Mouse (Mus musculus): ENCODE data around the gene Prl7a1. TPM values are rescaled to one million over a fixed set of nuclear protein-coding genes. Genes with fewer than 3 reads are reported as not detected.

The Prl7a1 gene
- total RNA-seq (2022), result not detected

DNA sequence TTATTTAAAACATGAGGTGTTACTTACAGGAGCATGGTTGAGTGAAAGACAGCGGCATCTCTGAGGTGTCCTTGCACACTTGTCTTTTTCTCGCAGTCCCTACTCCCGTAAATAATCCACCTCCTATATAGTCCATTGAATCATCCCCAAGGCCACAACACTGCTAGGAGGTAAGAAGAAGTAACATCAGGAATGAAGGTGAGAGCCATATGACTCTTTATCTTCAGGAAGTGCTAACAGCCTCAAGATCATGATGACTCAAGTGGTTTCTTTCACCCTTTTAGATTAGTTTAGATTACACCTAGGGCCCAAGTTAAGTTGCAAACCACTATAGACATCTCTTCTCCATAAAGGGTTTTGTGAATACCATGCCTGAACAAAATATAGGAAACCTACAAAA is at the start of gene Prl7a1:
Gene Prl7a1 (minus strand): TSS at position 101 of the 400 bp plus-strand sequence.
- no peak for DNase-seq (ENCODE audit: low spot score in 2 of 2)

DNA sequence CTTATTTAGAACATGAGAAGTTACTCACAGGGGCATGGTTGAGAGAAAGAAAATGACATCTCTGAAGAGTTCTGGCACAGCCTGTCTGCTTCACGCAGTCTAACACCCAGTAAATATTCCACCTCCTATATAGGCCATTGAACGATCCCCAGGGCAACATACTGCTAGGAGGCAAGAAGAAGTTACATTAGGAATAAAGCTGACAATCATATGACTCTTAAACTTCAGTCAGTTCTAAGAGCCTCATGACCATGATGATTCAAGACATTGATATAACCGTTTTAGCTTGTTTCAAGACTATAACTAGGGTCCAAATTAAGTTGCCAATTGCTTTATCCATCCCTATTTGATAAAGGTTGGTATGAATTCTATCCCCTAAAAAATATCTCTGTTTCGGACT is 25.6 kb upstream of the Prl7a1 start, which contains the start of gene Prl7a2:
Gene Prl7a2 (minus strand): TSS at position 101 of the 400 bp plus-strand sequence.
- no peak for DNase-seq (ENCODE audit: low spot score in 2 of 2)

DNA sequence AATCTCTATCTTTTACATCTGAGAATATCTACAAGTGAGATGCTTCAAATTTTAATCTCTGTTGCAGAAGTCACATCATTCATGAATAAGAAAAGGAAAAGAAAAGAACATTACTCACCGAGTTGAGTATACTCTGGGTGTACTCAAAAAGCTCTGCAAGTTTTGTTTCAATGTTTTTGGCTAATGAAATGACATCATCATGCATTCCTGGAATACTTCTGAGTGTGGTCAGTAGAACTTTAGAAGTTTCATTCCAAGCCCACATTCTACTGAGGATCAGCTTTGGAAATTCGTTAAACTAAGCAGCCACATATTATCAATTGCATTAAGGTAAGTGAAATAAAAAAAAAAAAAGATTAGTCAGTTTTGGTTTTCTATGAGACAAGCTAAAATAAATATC is 18.5 kb upstream of the Prl7a1 start:
- no peak for DNase-seq (ENCODE audit: low spot score in 2 of 2)

DNA sequence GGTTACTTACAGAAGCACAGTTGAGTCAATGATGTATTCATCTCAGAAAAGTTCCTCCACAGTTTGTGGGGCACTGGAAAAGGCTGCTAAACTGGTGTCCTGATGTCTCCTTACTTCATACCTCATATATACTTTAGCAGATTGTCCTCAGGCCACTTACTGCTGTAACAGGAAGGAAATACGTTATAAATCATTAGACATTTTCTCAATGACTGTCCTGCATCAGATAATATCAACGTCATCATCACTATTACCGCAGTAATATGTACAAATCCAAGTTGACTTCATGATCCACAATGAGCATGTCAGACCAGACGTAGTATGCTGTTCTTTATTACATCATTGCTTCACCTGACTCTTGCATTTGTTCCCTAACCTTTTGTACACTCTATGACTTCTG is 31.8 kb downstream of the Prl7a1 start, which contains the start of gene Prl7b1:
Gene Prl7b1 (minus strand): TSS at position 101 of the 400 bp plus-strand sequence.
- no peak for DNase-seq (ENCODE audit: low spot score in 2 of 2)

Other genes with a start within 250 kb of the Prl7a1 start
- gene Prl8a6, start 203.8 kb downstream of the Prl7a1 start, total RNA-seq (2022), result not detected
- gene Prl8a8, start 129.3 kb downstream of the Prl7a1 start, total RNA-seq (2022), result not detected
- gene Prl8a9, start 77.9 kb downstream of the Prl7a1 start, total RNA-seq (2022), result not detected
- not detected for gene Prl8a1, start 60.3 kb downstream of the Prl7a1 start, total RNA-seq (2022)
- gene Prl7b1, start 31.9 kb downstream of the Prl7a1 start, total RNA-seq (2022), result not detected
- gene Prl7a2, start 25.5 kb upstream of the Prl7a1 start, total RNA-seq (2022), result not detected
- gene Prl7d1, start 74.2 kb upstream of the Prl7a1 start, total RNA-seq (2022), result not detected
- gene Prl7c1, start 138.3 kb upstream of the Prl7a1 start, total RNA-seq (2022), result not detected
- gene Prl2a1, start 159.2 kb upstream of the Prl7a1 start, total RNA-seq (2022), result not detected
- gene Prl2c1, start 206.8 kb upstream of the Prl7a1 start, total RNA-seq (2022), result not detected

Measured in gastrocnemius, adult 8-10 months (tissue).